Mouse (Mus musculus) midbrain, postnatal 0 days (tissue): ENCODE data around the gene Hist2h2ab. TPM values are rescaled to one million over a fixed set of nuclear protein-coding genes. Genes with fewer than 3 reads are reported as not detected.
"Not testable (repeated sequence)": the region's sequence is repeated elsewhere in the genome, so short reads cannot be mapped to it uniquely, and the experiment has no call there.

Experiments
- ATAC-seq: fragments of 200-750 bp; cut with Nextera tagmentation; 2 replicates; pipeline ENCODE4 v1.8.0; 2017; ENCODE audit warnings: moderate number of reproducible peaks, mild to moderate bottlenecking, moderate TSS enrichment, moderate library complexity; ENCODE audit not compliant: low FRiP score
- DNase-seq: peaks from one replicate; pipeline ENCODE4 v3.0.0-alpha.2; 2015; ENCODE audit warnings: low spot score
- H3K27ac ChIP-seq: fragments of 300-500 bp; sonication (generic); 2 replicates; pipeline ENCODE4 v1.5.1; 2014; ENCODE audit warnings: low read depth, mild to moderate bottlenecking, low read length, mixed read lengths
- H3K27me3 ChIP-seq: fragments of 300-500 bp; sonication (generic); 2 replicates; pipeline ENCODE4 v1.6.1; 2014; ENCODE audit warnings: low read length, control low read depth, mixed read lengths; ENCODE audit not compliant: insufficient read depth
- H3K36me3 ChIP-seq: fragments of 300-500 bp; sonication (generic); 2 replicates; pipeline ENCODE4 v1.6.1; 2014; ENCODE audit warnings: low read length, control low read depth, mixed read lengths; ENCODE audit not compliant: insufficient read depth
- H3K4me1 ChIP-seq: fragments of 300-500 bp; sonication (generic); 2 replicates; pipeline ENCODE4 v1.6.1; 2014; ENCODE audit warnings: mild to moderate bottlenecking, control low read depth, antibody characterized with exemption, low read length, mixed read lengths; ENCODE audit not compliant: insufficient read depth
- H3K4me2 ChIP-seq: fragments of 300-500 bp; sonication (generic); 2 replicates; pipeline ENCODE4 v1.6.1; 2014; ENCODE audit warnings: low read depth, mild to moderate bottlenecking, low read length, mixed read lengths; ENCODE audit not compliant: poor library complexity, severe bottlenecking
- H3K4me3 ChIP-seq: fragments of 300-500 bp; sonication (generic); 2 replicates; pipeline ENCODE4 v1.5.1; 2014; ENCODE audit warnings: low read depth, mild to moderate bottlenecking, low read length, moderate library complexity
- H3K9ac ChIP-seq: fragments of 300-500 bp; sonication (generic); replicated peaks from 2 replicates; pipeline ENCODE4 v1.6.1; 2014; ENCODE audit warnings: mild to moderate bottlenecking, low read length, moderate library complexity, mixed read lengths; ENCODE audit not compliant: poor library complexity, severe bottlenecking
- H3K9me3 ChIP-seq: fragments of 300-500 bp; sonication (generic); 2 replicates; pipeline ENCODE4 v1.6.1; 2016; ENCODE audit warnings: low read length, control low read depth
- CTCF ChIP-seq: IDR thresholded peaks from 2 replicates; pipeline ENCODE4 v1.5.1; 2016; ENCODE audit warnings: antibody characterized with exemption, mild to moderate bottlenecking
- WGBS: fragments of 180-500 bp; shearing (Covaris S2); extraction: QIAGEN DNeasy Blood & Tissue Kit; methylation state at CpG from one replicate; pipeline ENCODE4 v1.1.7; 2014; 5-methylcytosine and 5-hydroxymethylcytosine counted together
- polyA plus RNA-seq: library from polyadenylated mRNA; unstranded; fragments of >200 nt; fragmentation: Nextera tagmentation; extraction: Ambion mirVana; gene quantifications from 2 replicates; pipeline ENCODE4 v1.2.1, GENCODE M21; 2015
- total RNA-seq: library from RNA; depleted of rRNA; stranded (reverse); fragments of >200 nt; gene quantifications from 2 replicates; pipeline ENCODE4 v1.2.3, GENCODE M21; 2014

Gene Hist2h2ab
- total and polyA plus RNA-seq, 2 experiments from 2014 or later = 144 TPM; not detected in 1

DNA sequence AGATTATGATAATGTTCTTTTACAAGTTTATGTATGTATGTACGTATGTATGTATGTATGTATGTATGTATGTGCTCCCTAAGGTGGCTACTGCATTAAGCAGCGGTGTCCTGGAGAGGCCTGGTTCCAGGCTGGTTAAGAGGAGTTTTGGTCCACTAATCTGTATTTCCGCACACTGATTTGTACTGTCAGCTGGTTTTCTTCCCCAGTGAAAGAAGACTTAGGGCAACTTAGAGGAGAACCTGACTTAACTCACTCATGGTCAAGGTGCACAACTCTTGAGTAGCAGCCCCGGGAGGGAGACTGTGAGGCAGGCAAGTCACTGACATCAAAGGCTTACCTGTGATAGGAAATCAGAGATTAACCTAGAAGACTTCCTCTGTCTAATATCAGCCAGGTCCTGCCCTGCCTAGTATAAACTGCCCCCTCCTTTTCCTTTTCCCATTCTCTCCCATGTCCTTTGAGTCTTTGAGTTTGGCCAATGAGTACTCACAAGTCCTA lies 17.2 kb downstream of the Hist2h2ab start:
- DNase-seq (no peak), ATAC-seq (no peak)
- H3K9me3 ChIP-seq = no peaks in the 10 kb centered on the region
- H3K27me3 ChIP-seq = no peaks in the 10 kb centered on the region
- H3K36me3 ChIP-seq = no peaks in the 10 kb centered on the region
- no peak for TF ChIP-seq CTCF
- H3K9ac ChIP-seq = no peak overlapping the region
- H3K4me3 ChIP-seq = no peak overlapping the region
- 88% methylated on average over 4 of the region's 4 CpGs for WGBS
- H3K4me1 ChIP-seq = no peaks in the 10 kb centered on the region
- no peak overlapping the region for H3K4me2 ChIP-seq
- no peak overlapping the region for H3K27ac ChIP-seq

DNA sequence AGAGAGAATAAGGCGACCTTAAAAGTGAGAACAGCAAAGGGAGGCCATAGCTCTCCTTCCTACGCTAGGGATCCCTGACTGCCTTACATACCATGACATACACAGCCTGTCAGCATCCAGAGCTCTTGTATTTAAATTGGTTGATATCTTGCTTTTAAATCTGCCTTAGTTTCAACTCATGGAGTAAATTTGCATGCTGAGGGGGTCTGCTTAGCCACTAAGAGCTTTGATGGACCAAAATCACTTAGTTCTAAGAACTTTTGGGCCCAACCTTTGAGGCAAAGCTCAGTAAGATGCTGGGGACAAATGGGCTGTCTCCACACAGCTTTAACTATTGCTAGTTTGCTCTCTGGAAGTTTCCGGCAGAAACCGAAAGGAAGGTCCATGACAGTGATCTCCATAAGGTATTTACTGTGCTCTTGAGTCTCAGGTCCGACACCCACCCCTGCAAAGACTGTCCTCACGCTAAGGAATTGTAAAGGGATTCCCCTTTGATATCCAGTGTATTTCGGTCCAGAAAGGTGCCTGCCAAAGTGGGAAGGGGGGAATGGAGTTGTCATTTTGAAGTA lies 17.8 kb downstream of the Hist2h2ab start:
- WGBS = 25% methylated on average over 7 of the region's 7 CpGs
- Histone ChIP-seq H3K4me3 (peak overlapping the region; percentile 23; the same call in 1 of the 2 replicates), H3K9ac (no peak overlapping the region), H3K27me3 (no peaks in the 10 kb centered on the region), H3K4me2 (peak overlapping the region; percentile 42; the same call in 1 of the 2 replicates), H3K27ac (no peak overlapping the region), H3K9me3 (no peaks in the 10 kb centered on the region), H3K36me3 (no peaks in the 10 kb centered on the region), H3K4me1 (no peaks in the 10 kb centered on the region)
- DNase-seq (no peak), ATAC-seq (no peak)
- TF ChIP-seq CTCF = no peak

DNA sequence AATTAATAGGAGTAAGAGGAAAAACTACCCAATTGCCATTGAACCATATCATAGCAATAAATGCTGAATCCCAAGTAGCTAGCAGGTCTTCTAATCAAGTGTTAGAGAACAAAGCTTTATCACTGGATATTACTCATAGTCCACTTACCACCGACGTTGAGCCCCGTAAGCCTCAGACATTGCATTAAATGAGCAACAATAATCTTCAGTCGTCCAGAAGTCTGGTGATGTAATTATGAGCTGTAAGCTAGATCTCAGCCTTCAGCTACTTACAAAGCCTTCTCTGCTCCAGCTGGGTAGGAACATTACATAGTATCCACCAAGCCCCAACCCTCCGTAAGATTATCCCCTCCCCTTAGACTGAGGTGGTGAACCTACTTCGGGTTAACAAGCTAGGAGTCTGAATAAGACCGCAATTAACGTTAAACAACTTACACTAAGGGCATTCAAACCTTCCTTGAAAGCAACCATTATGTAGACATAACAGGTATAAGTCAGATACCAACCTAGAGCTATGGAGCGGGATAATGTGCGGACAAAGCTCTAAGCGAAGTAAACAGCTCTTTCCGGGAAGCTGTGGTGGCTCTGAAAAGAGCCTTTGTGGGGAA lies 18.3 kb downstream of the Hist2h2ab start:
- no peaks in the 10 kb centered on the region for H3K4me1 ChIP-seq
- no peak for TF ChIP-seq CTCF
- H3K9me3 ChIP-seq = no peaks in the 10 kb centered on the region
- H3K4me2 ChIP-seq = peak overlapping the region; percentile 42
- H3K9ac ChIP-seq = no peak overlapping the region
- ATAC-seq (no peak), DNase-seq (no peak)
- H3K27ac ChIP-seq = no peak overlapping the region
- H3K36me3 ChIP-seq = no peaks in the 10 kb centered on the region
- H3K27me3 ChIP-seq = no peaks in the 10 kb centered on the region
- H3K4me3 ChIP-seq = peak overlapping the region; percentile 23
- 3% methylated on average over 12 of the region's 12 CpGs for WGBS

DNA sequence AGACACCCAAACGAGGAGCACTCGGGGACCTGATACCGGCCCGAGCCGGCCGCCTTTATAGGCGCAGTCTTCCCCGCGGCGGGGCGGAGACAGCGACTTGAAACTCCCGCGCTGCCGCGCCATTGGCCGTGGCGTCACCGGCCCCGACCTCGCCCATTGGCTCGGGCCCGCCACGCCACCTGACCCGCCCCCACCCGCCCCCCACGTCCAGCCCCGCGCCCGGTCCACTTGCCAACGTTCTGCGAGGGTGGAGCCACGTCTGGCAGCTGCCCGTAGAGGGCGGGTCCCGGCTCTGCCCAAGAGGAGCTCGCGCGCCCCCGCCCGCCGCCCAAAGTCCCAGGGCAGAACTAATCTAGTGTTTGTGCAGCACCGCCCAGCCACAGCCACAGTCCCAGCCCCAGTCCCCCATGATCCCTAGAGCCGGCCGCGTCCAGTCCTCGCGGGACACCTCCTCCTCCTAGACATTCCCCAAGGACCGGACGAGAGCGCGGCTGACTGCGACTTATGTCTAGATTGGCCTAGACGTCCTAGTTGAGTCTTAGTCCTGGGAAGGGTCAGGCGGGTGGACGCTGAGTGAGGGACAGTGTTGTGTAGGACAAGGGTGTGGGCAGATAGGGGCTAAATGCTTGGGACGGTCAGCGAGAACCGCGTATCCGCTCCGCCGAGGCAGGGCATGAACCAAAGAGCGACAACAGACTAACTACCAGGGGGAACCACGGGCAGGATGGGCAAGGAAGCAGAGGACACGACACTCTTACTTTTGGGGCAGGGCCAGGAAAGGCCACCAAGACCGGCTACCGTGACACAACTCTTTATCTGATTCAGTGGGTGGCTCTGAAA lies 19.5 kb downstream of the Hist2h2ab start, which contains the start of gene Hist2h3c2:
Gene Hist2h3c2 (minus strand): TSS at position 174 of the 840 bp plus-strand sequence.
- H3K9me3 ChIP-seq, DNase-seq, H3K4me1 ChIP-seq, H3K27ac ChIP-seq, H3K27me3 ChIP-seq, H3K9ac ChIP-seq, H3K36me3 ChIP-seq: not testable (repeated sequence)
- H3K4me3 ChIP-seq = peak within 1 kb of the TSS; percentile 23
- 0% methylated on average over 10 of the region's 68 CpGs for WGBS
- ATAC-seq = peak; percentile 89
- H3K4me2 ChIP-seq = peak within 1 kb of the TSS; percentile 42

DNA sequence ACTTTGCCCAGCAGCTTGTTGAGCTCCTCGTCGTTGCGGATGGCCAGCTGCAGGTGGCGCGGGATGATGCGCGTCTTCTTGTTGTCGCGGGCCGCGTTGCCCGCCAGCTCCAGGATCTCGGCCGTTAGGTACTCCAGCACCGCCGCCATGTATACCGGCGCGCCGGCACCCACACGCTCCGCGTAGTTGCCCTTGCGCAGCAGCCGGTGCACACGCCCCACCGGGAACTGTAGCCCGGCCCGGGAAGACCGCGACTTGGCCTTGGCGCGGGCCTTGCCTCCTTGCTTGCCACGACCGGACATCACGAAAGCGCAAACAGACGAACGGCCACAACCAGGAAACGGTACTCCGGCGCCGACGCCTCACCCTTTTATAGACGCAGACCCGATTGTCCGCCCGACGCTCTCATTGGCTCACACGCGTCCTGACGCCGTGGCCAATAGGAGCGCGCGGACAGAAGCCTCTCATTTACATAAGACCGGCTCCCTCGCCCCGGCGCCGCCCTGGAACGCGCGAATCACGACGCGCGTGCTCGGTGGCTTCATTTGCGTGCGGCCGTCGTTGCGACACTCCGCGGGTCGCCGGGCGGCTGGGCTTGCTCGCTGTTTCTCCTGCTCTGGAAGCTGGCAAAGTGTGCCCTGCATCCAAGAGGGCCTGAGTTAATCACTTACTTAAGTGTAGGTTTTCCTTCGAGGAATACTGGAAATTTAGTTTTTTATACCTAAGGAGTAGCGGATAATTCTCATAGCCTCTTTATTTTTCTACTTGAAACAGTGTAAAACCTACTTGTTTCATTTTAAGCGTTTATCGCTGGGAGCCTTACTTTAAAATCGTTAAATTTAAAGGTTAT lies 20.5 kb downstream of the Hist2h2ab start, which contains the start of gene Hist2h2aa2:
Gene Hist2h2aa2 (minus strand): TSS at position 328 of the 850 bp plus-strand sequence.
- Histone ChIP-seq H3K27ac (peak within 1 kb of the TSS; percentile 63), H3K4me3 (peak within 1 kb of the TSS; percentile 23), H3K9ac (0 out of 2 replicates have a peak within 1 kb of the TSS, but pooled peaks have one; percentile 29), H3K4me2 (peak within 1 kb of the TSS; percentile 42)
- H3K9me3 ChIP-seq, H3K36me3 ChIP-seq, H3K4me1 ChIP-seq, H3K27me3 ChIP-seq: not testable (repeated sequence)
- WGBS = 6% methylated on average over 20 of the region's 85 CpGs
- peak; percentile 68 for DNase-seq
- ATAC-seq = peak; percentile 92
